Mouse (Mus musculus) myocyte (in vitro differentiated cells): ENCODE measurements around the gene Epb41.

ENCODE experiments used
- E2F4 ChIP-seq: IDR thresholded peaks from one replicate; pipeline ENCODE4 v1.6.1; 2011; ENCODE audit warnings: mild to moderate bottlenecking, control low read depth, moderate library complexity; ENCODE audit not compliant: insufficient read depth
- MAX ChIP-seq: IDR thresholded peaks from one replicate; pipeline ENCODE4 v1.6.1; 2011; ENCODE audit warnings: low read depth, mild to moderate bottlenecking, control low read depth
- POLR2A ChIP-seq: IDR thresholded peaks from one replicate; pipeline ENCODE4 v1.6.1; 2011; ENCODE audit warnings: low read depth, mild to moderate bottlenecking, control low read depth, moderate library complexity; ENCODE audit not compliant: insufficient read length
- POLR2AphosphoS2 ChIP-seq: IDR thresholded peaks from one replicate; pipeline ENCODE4 v1.6.1; 2011; ENCODE audit warnings: low read depth, control low read depth; ENCODE audit not compliant: insufficient read length
- REST ChIP-seq: IDR thresholded peaks from one replicate; pipeline ENCODE4 v1.6.1; 2011; ENCODE audit warnings: mild to moderate bottlenecking, control low read depth, moderate library complexity; ENCODE audit not compliant: insufficient read depth, insufficient read length
- SRF ChIP-seq: IDR thresholded peaks from one replicate; pipeline ENCODE4 v1.6.1; 2011; ENCODE audit warnings: low read depth; ENCODE audit not compliant: control insufficient read depth, insufficient read length
- TCF12 ChIP-seq: IDR thresholded peaks from one replicate; pipeline ENCODE4 v1.6.1; 2011; ENCODE audit warnings: mild to moderate bottlenecking, control low read depth; ENCODE audit not compliant: poor library complexity, insufficient read depth, severe bottlenecking
- TCF3 ChIP-seq: IDR thresholded peaks from one replicate; pipeline ENCODE4 v1.6.1; 2011; ENCODE audit warnings: low read depth, control low read depth; ENCODE audit not compliant: insufficient read length
- USF1 ChIP-seq: IDR thresholded peaks from one replicate; pipeline ENCODE4 v1.6.1; 2011; ENCODE audit warnings: low read depth, mild to moderate bottlenecking, control low read depth, moderate library complexity

GRCm38 (mm10) chr4:131957161-131957560 lies 118.0 kb downstream of the Epb41 start:
- TF ChIP-seq MAX (no peak), POLR2A (no peak), E2F4 (no peak), SRF (no peak), TCF12 (no peak), TCF3 (no peak), POLR2AphosphoS2 (no peak), REST (no peak), USF1 (no peak)
